Mouse (Mus musculus): ENCODE measurements around the gene Cdk5.

The Cdk5 gene

GRCm38 (mm10) chr5:24428596-24428995 lies 5.3 kb upstream of the Cdk5 start:
- DNase-seq (ENCODE audit: low read depth, low spot score) = no peak

DNA sequence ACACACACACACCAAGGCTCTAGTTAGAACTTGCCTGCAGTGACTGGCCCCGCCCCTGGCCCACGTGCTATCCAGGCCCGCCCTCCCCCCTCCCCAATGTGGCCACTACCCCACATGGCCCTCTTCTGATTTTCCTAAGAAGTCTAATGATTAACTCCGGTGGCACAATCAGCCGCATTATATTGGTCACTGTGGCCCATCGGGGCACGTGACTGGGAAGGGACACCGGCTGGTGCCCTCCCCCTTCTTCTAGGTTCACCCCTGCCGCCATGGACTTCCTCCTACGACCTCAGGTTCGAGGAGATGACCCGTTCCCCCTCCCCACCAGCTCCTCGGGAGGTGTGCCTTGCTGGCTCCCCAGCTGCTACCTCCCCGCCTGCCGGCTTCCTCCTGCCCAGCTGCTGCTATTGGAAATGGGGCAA lies 4.7 kb upstream of the Cdk5 start:
- peak; percentile 47 for DNase-seq (ENCODE audit: low read depth, low spot score)

- no peak for DNase-seq (ENCODE audit: low read depth, low spot score)
Observed at GRCm38 (mm10) chr5:24427285-24427633, 3.9 kb upstream of the Cdk5 start.

- no peak for DNase-seq (ENCODE audit: low read depth, low spot score)
Observed at GRCm38 (mm10) chr5:24426556-24427284, 3.4 kb upstream of the Cdk5 start.

DNA sequence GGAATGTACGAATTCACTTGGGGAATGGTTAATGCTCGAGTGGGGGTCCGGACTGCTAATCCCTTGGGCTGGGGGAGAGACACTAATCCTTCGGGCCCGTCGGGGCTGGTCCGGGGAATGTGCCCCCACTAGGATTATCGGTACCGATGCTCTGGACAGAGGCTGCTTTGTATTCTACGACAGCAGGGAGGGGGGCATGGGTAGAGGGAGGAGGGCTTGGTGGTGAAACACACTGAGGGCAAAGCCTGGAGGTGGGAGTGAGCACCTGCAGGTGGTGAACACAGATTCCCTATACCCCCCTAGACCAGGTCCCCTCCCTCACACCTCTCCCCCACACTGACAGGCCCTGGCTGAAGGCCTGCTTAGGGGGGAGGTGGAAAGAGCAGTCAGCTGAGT lies 2.7 kb upstream of the Cdk5 start:
- DNase-seq (ENCODE audit: low read depth, low spot score) = no peak

- peak; percentile 53 for DNase-seq (ENCODE audit: low read depth, low spot score)
Observed at GRCm38 (mm10) chr5:24425421-24426036, 2.2 kb upstream of the Cdk5 start.

DNA sequence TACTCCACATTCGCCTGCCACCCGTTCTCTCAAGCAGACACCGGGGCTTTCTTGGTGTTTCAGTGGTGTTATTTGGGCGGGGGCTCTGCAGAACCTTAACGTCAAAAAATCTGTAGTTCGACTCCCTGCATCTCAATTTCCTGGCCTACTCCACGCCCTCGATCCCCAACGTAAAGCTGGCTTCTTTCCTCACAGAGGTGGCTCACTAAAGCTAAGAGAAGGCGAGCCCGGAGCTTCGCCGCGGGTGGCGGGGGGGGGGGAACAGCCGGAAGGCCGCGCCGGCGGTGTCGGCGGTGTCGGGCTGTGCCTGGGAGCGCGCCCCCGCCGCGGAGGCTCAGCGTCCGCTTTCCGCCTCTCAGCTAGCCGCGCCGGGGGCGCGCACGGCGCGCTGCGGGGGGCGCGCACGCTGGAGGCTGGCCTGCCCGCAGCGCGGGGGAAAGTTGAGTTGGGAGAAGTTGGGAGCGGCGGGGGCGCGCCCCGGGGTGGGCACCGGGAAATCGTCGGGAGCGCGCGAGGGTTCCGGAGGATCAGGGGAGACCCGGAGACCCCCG lies 1.6 kb upstream of the Cdk5 start:
- peak; percentile 91 for DNase-seq (ENCODE audit: low read depth, low spot score)

DNA sequence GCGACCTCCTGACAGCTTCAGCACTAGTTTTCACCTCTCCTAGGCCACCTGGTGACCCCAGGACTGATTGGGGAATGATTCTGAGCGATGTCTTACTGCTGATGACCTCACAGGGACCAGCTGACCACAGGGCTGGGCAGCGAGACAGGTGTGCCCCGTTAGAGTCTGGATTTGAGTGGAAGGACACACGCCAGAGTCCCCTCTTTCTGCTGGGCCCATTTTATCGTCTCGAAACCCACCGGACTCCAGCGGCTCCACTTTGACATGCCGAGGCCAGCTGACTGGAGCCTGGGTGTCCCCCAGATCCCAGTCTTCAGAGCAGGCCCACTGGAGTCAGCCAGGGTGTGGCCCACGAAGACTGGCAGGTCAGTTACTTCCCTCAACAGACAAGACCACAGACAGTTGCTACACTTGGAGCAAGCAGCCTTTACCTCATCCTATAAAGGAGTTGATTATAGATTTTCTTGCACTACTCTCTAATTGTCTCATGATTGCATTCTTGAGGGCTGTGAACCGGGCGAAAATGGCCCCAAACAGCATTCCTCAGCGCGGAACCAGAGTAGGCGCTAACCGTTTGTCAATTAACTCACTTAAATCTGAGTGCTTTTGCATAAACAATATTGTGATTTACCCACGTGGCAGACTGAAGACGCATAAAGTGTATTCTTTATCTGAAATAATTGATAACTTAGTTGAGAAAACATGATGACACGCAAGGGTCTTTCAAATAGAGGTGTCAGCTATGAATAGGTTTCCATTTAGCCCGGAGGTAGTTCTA lies 863 bp upstream of the Cdk5 start:
- DNase-seq (ENCODE audit: low read depth, low spot score) = no peak

DNA sequence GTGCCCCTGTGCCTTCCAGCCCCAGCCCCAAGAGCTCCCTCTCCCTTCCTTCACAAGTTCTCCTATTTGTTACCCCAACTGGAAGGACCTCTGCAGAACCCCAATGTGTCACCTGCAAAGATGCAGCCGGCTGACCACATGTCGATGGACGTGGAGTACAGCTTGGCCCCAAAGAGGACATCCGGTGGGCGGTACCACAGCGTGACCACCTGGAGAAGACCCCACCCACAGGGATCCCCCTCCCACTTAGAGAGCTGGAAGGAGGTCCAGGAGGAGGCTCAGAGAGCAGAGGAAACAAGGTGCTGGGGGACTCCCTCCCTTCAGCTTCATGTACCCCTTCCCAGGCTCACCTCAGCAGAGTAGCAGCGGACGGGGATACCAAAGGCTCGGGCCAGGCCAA lies 2.9 kb downstream of the Cdk5 start:
- DNase-seq (ENCODE audit: low read depth, low spot score) = no peak

DNA sequence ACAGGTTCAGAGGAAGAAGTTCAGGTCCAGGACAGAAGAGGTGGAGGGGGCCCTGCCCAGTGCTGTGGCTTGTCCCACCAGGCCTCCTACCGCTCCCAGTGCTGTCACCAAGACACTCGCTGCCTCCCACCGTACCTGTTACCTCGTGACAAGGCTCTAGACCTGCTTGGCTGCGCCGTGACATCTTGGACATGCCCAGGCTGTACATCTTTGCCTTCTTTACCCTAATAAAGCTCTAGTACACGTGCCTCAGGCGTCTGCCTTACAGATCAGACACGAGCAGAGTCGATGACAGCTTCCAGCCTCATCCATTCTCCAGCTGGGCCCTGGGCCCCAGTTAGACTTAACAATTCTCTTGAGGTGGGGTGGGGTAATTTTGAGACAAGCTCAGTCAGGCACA lies 5.7 kb downstream of the Cdk5 start:
- no peak for DNase-seq (ENCODE audit: low read depth, low spot score)

GRCm38 (mm10) chr5:24416222-24416736 lies 7.1 kb downstream of the Cdk5 start:
- DNase-seq (ENCODE audit: low read depth, low spot score) = peak; percentile 73

DNA sequence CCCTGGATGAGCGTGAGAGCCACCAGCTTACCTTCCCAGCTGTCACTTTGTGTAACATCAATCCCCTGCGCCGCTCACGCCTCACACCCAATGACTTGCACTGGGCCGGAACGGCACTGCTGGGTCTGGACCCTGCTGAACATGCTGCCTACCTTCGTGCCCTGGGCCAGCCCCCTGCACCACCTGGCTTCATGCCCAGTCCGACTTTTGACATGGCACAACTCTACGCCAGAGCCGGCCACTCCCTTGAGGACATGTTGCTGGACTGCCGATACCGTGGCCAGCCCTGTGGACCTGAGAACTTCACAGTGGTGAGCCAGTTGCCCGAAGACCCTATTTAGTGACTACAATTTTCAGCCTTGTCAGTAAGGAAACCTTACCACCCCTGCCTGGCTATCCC lies 9.4 kb downstream of the Cdk5 start:
- DNase-seq (ENCODE audit: low read depth, low spot score) = no peak

GRCm38 (mm10) chr5:24413042-24413693 lies 10.2 kb downstream of the Cdk5 start, which contains the start of gene Asic3:
Gene Asic3 (plus strand): TSS chr5:24413392.
- DNase-seq (ENCODE audit: low read depth, low spot score) = no peak

GRCm38 (mm10) chr5:24412063-24412462 lies 11.3 kb downstream of the Cdk5 start:
- no peak for DNase-seq (ENCODE audit: low read depth, low spot score)

- no peak for DNase-seq (ENCODE audit: low read depth, low spot score)
Observed at GRCm38 (mm10) chr5:24409466-24409865, 13.9 kb downstream of the Cdk5 start.

- no peak for DNase-seq (ENCODE audit: low read depth, low spot score)
Observed at GRCm38 (mm10) chr5:24408651-24409050, 14.7 kb downstream of the Cdk5 start.

DNA sequence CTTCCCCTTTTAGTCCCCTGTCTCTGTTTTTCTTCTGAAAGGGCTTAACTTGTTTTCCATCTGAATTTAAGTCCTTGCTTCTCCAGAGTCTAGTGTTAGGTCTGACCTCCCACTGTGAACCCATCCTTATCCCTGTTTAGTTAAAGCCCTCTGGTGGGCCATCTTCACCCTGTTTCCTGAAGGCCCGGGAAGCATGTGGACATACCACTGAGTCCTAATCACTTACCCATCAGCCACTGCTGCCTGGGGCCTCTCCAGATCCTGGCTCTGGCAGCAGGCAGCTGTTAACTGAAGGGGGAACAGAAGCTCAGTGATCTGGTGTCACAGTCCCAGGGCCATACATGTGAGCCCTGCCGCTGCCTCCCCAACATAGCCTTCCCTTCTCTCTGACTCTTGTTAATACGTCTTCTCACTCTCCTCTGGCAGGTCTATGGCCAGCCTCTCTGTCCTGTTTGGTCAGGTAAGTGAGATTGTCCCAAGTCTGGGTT lies 17.9 kb downstream of the Cdk5 start:
- no peak for DNase-seq (ENCODE audit: low read depth, low spot score)

- DNase-seq (ENCODE audit: low read depth, low spot score) = no peak
Observed at GRCm38 (mm10) chr5:24404594-24405360, 18.6 kb downstream of the Cdk5 start.

DNA sequence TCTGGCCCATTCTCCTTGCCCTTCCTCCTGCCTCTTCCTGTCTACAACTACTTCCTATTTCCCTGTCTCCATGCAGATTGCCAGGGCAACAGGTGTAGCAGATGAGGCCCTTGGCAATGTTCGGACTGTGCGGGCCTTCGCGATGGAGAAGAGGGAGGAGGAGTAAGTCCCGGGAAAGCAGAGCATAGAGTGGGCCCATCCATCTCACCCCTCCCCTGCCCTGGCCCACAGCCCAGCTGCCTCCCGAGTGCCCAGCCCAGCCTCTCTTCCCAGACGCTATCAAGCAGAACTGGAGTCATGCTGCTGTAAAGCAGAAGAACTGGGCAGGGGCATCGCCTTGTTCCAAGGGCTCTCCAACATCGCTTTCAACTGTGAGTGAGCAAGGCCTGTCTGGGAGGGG lies 21.4 kb downstream of the Cdk5 start:
- no peak for DNase-seq (ENCODE audit: low read depth, low spot score)

DNA sequence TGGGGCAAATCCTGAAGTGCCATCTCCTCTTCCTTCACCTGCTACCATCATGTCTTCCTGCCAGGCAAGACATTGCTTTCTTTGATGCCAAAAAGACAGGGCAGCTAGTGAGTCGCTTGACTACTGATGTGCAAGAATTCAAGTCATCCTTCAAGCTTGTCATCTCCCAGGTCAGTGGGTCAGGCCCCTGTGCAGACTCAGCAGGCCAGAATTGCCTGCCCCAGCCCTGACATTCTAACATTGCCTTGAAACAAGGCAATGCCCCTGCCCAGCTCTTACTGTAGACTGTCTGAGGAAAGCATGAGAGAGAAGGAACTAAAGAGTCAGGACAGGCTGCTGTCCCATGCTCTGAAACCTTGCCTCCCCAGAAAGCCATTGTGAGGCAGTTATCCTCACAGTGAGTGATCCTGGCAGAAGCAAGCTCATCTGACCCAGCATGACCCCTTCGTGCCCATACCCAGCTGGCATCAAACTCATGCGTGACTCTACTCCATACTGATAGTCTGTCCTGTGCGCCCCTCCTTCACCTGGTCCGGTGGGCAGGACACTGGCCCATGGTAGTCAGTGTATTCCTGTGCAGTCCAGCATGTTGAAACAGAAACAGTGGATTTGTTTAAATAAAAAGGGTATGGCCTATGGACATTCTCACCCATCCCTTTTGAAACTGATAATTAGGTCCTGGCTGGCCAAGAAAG lies 22.3 kb downstream of the Cdk5 start:
- DNase-seq (ENCODE audit: low read depth, low spot score) = no peak
